Mouse (Mus musculus): ENCODE data around the gene Clybl.

Gene Clybl

DNA sequence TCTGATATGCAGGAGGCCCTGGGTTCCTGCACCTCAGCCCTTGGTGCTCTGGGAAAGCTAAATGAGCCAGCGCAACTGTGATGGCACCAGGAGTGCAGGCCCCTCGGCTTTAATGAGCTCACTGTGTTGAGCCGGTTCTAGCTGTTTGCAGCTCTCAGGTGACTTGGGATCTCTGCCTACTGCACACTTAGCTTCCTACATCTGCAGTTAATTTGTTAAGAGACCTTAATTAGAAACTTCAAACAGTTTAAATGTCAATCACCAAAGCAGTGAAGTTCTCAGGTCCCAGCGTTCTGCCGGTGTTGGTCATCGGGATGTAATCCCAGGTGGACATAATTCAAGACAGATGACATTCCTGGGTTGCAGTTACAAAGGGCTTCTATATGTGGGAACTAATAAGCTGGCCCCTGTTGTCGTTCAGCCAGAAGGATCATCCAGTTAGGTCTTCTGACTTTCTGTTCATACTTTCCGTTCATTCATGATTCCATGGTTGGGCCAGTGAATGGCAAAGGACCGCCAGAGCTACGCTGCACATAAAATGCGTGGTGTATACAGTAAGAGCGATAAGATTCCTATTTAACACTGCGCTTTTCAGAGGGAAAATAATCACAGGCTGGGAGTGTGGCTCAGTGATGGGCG lies 18.9 kb downstream of the Clybl start:
- DNase-seq, result no peak

DNA sequence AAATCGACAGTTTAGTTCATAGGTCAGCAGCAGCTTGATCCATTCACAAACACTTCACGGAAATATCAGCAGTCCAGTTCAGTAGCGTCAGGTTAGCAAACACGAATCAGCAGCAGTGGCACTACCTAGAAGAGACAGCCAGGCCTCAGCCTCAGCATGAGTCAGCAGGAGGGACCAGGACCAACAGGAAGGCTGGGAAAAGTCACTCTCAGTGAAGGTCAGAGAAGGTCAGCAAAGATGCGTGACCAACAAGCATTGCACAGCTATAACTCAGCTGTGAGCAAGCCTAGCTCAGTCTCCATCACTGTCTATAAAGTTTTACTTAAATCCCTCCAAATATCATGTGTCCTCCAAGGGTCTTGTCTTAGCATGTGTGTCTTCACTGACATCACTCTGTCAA lies 27.7 kb downstream of the Clybl start:
- DNase-seq, result no peak

DNA sequence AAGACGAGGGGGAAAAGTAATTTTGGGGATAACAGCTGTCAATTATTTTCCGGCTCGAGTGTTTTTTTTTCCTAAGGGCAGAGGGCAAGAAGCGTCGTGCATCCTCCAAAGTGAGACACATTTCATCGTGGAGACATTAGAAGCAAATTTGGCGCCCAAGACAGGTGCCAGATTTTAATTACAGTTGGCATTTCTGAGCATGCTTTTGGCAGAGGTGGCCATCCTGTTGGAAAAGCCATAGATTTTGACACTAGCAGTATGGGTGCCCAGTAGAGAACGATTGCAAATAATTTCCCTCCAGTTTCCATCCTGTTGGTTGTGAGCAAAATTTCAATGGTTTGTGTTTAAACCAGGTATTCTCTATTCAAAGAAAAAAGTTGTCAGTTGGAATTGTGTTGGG lies 32.1 kb downstream of the Clybl start:
- DNase-seq, result peak; percentile 86 to 87

DNA sequence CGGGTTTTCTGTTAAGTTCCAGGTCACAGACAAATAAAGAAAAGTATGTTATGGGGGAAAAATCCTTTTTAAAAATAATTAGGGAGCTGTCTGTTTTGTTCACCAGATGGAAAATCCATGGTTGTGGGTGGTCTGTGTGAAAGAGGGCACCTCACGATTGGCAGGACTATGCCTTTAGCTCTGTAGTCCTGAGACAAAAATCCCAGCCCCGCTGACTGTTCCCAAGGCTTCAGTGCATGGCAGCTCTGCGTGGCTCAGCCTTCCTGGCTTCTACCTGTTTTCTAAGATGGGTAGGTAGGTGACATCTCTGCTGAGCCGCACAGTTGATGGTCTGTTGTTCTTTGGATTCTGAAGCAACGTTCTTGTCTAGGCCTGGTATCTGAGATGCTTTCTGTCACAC lies 32.6 kb downstream of the Clybl start:
- DNase-seq, result peak; percentile 60 to 68

DNA sequence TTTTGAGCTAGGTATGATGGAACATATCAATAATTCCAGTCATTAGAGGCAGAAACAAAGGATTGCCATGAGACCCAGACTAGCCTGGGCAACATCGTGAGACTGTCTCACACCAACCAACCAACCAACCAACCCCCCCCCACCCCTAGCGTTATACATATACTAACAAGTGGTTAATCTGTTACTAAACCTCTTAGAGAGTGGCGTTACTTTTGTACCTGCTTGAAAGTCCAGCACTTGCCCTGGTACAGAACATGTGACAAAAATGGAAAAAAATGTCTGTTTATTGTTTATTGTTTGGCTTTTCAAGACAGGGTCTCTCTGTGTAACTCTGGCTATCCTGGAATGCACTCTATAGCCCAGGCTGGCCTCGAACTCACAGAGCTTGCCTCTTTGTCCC lies 35.7 kb downstream of the Clybl start:
- DNase-seq, result no peak

DNA sequence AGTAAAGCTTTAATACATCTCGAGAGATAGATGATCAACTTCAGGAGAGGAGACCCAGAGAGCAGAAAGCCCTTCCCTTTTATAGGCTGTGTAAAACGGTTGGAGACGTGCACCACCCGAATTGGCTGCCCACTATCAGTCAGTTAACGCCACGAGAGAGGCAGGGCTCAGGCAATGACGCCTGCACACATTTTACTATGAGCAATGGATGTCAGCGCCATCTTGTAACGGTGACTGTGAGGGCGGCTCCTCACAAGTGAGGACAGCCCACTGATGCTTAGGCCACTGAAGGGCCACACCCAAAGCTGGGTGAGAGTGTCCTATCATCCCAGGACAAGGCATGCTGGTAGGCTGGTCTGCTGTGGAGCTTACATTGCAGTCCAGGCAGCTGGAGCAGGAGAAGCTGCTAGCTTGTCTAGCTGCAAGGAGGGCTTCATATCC lies 41.5 kb downstream of the Clybl start:
- no peak for DNase-seq

DNA sequence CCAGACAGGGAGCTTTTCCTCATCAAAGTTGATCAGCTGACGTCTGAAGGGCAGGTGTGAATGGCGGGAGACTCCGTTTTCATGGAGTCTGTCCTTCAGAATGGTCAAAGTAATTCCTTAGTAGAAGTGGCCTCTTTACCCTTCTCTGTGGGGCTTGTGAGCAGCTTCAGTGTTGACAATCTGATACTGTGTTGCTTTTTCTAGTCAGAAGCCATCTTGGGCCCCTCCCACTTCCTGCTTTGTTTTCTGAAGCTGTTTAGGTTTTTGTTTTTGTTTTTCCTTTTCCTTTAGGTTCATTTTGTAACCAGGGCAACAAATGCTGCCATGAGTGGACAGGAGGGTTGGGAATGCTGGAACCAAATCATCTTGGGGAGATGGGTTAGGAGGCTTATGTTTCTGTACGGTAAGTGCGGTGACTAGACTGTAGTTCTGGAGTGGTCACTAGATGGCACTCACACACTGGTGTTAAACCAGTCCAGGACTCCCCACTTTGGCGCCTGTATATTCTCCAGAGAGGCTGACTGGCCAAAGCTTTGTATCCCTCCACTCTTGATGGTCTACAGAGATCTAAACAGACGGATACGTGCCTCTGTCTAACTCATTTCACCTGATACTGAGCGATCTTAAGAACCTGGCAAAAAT lies 42.1 kb downstream of the Clybl start:
- DNase-seq, result peak; percentile 96 to 98

DNA sequence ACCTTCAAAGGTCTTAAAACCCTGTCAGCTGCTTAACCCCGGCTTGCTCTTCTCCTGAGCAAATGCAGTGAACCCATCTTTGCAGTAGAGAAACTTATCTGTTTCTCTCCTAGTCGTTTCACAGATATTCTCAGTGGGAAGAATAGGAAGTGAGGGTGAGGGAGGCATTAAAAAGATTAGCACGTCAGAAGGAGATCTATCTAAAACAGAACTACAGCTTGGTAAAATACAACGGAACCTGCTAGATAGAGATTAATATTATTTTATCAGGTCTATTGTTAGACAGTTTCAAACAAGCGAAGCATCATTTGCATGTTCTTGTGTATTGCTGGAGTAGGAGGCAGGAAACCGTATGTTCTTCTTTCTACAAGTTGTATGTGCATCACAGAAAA lies 42.6 kb downstream of the Clybl start:
- DNase-seq, result no peak

DNA sequence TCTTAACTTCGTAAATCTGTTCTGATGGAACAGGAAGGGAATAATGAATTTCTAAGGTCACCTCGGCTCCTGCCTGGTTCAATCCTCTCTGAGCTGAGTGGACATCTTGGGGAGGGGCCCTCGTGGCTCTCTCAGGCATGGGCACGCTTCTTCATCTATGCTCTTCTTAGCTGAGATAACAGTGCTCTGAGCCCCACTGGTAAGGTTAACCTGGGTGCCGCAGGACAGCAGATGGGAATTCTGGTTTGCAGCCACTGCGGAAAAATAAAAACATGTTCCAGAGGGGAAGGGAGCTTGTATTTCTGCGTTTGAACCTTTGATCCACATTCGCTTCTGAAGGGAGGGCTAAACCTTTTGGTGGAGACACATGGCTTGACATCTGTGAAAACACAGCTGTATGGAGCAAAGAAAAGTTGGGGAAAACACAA lies 43.0 kb downstream of the Clybl start:
- DNase-seq, result peak; percentile 63 to 65

DNA sequence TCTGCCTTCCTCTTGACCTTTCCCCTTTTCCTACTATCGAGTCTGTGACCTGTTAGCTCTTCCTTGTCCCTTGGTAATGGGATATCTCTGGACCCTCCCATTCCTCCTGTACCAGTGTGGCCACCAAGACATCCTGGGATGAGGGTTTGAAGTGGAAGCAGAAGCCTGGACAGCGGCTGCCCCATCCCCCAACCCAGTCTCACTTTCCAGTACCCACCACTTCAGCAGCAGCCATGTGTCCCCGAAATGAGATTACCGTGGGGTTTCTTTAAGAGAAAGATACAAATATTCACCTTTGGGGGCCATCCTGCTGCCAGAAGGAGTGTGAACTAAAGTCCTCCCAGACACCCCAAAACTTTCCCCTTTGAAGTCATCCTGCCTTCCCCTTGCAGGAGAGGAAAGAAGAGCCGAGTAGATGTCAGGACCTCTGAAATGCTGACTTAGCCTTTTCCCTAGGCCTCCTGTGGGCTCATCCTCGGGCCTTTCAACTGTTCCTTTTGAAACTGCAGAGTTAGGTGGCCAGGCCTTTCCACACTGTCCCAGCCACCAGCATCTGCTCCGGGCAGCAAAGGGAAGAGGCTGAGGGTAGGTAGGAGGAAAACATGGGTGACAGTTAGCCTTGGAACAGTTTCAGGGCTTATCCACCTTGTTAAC lies 44.1 kb downstream of the Clybl start:
- peak; percentile 62 to 66 for DNase-seq

DNA sequence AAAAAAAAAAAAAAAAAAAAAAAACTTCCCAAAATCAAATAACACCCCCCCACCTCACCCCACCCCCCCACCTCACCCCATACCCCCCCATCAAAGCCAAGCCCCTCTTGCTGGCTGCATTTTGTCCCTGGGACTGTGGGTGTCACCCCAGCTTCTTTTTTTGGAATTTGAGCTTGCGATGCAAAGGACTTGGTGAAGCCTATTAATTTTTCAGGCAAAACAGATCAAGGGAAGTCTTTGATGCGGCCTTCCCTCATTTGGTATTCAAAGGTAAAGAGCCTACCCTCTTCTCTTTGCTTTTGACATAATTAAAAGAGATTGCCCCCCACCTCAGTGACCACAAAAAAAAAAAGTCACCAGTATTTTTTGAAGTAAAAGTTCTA lies 44.6 kb downstream of the Clybl start:
- DNase-seq, result peak; percentile 70 to 72

DNA sequence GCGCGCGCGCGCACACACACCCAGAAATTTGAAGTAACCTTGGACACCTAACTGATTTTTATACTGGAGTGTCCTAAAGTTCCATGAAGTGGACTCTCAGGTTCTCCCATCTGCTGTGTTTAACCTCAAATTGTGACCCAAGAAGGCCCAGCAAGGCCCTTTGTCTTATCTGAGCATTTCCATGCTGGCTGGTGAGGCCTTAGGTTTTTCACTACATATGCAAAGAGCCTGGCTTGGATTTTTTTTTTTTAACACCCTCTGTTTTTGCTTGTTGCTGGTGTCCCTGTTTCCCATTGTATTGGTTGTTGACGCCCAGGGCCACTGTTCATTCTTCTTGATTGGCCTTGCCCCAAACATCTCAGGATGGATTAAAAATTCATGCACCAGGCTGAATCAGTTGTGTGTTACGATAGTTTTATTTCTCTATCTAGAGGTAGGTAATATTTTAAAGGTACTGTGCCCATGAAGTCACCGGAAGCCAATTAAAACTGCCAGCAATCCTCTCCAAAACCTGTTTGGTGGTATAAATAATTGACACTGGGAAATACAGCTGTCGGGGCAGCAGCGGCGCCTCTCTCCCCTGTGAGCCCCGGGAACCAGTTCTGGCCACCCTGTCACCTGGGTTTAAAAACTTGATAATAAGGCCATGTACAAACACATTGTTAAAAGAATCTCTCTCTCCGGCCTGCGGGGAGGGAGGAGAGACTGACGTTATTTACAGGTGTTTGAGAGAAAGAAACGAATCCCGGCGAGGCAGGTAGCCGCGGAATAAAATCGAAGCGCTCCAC lies 45.4 kb downstream of the Clybl start:
- DNase-seq, result peak; percentile 46 to 60

DNA sequence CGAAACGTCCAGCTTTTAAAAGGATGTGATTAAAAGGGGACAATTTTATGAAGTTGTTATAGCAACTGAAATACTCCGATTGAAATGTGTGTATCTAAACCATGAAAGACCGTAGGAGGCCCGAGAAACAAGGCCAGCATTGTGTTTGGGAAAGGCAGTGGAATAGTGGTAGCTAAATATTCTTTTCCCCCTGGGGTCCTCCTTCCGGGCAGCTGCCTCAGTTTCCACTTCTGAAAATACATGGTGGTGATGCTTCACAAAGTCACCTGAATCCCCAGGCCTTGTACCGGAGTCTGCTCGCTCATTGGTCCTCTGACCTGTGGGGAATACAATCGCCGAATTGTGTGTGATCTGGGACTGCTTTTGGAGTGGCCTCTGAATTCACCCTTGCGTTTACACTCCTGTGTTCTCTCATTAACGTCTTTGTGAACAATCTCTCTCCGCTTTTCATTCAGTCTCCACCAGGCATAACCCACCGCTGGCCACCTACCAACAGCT lies 46.0 kb downstream of the Clybl start:
- DNase-seq, result peak; percentile 65 to 72

DNA sequence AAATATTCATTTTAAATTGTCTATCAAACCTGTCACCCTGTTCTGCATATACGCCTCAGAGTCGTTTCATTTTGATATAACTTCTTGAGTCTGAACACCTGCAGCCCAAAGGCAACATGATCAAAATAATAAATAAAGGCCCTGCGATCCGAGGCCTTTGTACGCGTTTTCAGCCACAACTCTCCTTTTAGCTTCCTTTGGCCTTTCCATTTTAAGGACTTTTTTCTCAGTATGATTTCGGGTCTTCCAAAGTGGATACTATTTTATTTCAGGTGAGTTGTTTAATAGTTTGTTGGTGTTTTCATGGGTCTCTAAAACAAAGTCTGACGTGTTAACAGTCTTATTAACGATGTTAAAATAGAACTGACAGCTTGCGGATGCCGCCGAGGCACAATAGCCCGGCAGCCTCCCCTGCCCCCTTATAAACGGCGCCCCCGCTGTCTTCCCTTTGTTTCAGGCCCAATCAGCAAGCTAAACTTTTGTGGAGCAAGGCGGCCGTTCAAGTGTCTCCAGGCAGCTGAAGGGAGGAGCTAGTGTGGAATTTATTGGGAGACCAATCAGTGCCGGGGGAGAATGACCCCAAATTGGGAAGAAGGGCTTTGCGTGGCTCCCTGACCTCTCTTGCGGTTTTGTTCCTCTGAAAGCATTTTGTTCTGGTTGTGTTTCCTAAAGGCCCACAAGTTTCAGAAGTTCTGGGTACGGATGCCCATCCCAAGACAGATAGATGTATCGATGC lies 47.5 kb downstream of the Clybl start:
- DNase-seq, result peak; percentile 92 to 95

DNA sequence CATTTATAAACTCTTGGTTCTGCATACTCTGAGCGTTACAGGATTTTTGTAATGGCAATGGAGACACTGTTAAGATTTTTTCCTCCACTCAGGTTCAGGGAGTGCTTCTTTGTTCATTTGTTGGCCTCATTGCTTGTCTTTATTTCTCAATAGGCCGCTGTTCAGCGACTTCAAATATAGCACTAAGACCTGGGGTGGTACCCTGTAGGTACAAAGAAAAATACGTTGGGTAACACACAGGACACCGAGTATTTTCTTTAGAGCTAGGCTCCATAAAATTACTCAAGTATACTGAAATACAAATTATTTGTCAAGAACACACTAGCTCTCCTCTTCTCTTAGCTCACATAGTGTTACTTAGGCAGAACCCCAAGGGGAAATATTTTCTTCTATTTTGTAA lies 48.5 kb downstream of the Clybl start:
- peak in 1 of 2 experiments; percentile 54 for DNase-seq

DNA sequence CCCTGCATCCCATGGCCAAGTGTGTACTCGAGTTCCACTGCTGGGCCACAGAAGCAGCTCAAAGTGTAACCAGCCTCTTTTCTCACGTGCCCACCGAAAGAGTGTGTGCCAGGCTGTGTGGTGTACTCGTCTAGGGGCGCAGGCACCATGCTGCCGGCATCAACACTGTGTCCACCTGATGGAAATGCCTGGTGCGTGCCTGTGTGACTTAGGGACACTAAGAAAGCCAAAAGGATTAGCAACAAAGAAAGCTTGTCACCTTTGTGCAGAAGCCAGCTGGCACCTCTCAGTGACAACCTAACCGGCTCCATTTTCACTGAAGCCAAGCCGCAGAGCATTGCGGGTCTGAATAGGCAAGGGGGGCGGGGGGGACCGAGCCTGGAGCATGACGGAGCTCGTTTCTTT lies 49.1 kb downstream of the Clybl start:
- peak; percentile 91 to 94 for DNase-seq

DNA sequence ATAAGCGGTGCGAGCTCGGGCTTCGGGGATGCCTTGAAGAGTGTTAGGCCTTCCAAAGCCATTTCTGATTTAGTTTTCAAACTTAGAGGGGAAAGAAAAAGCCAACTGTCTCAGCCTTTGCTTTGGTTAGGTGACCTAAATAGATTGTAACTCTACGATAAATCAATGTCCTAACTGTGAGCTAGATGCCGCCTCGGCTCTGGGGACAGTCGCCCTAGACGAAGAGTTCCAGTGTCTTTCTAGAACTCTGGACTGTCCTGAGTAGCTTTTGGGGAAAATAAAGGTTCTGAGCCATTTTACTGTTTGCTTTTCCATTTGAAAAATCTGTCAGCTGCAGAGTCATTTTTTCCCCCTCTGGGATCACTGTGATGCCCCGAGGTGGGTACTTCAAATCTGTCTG lies 49.6 kb downstream of the Clybl start:
- no peak for DNase-seq

DNA sequence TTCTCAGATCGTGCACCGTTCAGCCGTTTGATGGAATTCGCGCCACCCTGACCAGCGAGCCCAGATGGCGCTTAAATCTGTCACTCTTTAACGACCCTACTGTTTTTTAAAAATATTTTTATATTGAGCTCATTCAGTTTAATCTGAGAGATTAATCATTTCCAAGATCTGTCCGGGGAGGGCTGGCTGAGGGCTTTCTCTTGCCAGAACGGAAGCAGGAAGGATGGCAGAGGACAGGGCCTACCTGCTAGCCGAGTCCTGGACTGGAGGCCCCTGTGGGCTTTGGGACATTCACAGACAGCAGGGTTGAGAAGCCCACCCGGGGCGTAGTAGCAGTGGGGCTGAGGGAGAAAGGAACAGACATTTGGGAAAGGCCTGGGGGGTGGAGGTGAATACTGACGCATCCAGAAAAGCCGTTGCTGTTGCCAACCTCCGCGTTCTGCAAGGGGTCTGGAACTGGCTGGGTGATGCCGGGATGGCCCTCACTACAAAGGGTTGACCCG lies 51.8 kb downstream of the Clybl start:
- peak; percentile 80 to 82 for DNase-seq

DNA sequence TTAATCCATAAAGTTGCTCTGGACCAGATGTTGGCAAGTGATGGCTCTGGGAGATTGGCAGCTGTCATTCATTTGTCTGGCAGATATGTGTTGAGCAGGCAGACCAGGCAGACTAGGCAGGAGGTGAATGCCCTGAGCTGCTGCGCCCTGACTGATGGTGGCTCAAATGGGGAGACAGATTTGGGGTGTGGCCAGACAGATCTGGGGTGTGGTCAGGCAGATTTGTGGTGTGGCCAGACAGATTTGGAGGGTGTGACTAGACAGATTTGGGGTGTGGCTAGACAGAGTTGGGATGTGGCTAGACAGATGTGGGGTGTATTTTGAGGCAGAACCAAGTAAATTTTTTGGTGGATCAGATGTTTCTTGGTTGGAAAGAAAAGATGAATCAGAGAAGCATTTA lies 62.4 kb downstream of the Clybl start:
- DNase-seq, result no peak

DNA sequence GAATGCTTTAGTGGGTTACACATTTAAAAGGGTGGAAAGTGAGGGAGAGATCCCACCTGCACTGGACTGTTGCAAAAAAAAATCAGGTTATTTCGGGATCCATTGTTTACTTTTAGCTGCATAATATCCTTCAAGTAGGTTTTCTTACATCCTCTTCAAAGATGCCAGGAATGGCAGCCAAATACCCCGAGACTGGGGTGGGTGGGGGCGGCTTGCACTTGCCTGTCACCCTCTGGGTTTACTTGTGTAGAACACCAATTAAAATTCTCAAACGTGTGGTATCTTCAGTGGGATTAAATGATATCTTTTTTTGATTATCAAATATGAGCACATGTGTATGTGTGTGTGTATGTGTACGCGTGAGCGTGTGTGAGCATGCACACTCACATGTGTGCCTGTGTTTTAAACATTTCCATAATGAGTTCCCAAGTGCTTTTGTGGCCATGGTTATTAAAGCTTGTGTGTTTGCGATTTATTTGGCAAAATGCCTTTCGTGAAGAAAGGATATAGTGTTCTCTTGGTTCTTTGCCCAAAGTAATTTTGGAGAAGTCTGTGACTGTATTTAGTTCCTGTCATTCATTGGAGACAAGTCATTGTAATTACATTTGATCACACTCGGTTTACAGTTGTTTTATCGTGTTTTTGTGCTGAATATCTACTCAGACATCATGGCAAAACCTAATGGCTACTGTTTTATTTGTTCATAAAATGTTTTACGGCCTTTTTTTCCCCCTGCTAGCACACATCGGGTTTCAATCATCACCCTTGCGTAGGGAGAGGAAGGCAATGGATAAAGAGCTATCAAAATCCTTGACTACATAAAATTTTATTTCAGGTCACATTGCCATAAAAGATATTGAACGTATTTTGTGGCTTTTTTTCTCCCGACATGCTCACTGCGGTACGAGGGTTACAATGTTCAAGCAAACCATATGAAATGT lies 65.7 kb downstream of the Clybl start:
- DNase-seq, result no peak

DNA sequence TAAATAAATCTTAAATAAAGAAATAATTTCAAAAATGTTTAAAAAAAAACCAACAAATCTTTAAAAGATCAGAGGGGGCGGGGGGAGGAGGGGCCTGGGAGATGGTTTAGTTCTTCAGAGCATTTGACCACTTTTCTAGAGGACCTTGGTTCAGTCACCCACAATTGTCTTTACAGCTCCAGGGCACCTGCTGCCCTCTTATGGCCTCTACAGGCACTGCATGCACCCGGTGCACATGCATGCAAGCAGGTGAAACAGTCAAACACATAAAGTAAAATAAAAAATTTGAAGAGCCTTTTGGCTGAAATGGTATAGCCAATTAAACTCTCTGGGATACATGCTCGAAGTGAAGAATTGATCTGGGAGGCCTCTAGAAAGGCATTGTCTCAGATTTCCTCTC lies 67.6 kb downstream of the Clybl start:
- DNase-seq, result peak; percentile 54 to 63
